Mouse (Mus musculus): ENCODE measurements around the gene Skap1.

Gene Skap1

DNA sequence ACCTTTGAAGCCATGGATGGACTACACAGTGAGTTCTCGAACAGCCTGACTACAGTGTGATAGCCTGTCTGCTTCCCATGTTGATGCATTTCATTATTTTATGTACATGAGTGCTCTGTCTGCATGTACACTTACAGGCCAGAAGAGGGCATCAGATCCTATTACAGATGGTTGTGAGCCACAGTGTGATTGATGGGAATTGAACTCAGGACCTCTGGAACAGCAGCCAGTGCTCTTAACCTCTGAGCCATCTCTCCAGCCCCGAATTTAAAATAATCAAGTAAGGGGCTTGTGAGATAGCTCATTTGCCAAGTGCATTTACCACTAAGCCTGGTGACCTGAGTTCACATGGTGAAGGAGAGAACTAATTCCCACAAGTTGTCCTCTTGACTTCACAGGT, 317.0 kb downstream of the Skap1 start:
- DNase-seq (ENCODE audit: low read depth), result peak; percentile 48

DNA sequence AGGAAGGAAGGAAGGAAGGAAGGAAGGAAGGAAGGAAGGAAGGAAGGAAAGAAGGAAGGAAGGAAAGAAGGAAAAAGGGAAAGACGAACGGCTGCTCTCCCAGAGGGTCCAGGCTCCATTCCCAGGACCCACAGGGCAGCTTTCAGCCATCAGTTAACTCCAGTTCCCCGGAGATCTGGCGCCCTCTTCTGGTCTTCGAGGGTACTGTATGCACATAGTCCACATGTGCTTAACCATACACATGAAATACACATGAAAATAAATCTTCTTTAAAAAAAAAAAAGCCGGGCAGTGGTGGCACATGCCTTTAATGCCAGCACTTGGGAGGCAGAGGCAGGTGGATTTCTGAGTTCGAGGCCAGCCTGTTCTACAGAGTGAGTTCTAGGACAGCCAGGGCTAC, 320.5 kb downstream of the Skap1 start:
- peak; percentile 80 for DNase-seq (ENCODE audit: low read depth)

DNA sequence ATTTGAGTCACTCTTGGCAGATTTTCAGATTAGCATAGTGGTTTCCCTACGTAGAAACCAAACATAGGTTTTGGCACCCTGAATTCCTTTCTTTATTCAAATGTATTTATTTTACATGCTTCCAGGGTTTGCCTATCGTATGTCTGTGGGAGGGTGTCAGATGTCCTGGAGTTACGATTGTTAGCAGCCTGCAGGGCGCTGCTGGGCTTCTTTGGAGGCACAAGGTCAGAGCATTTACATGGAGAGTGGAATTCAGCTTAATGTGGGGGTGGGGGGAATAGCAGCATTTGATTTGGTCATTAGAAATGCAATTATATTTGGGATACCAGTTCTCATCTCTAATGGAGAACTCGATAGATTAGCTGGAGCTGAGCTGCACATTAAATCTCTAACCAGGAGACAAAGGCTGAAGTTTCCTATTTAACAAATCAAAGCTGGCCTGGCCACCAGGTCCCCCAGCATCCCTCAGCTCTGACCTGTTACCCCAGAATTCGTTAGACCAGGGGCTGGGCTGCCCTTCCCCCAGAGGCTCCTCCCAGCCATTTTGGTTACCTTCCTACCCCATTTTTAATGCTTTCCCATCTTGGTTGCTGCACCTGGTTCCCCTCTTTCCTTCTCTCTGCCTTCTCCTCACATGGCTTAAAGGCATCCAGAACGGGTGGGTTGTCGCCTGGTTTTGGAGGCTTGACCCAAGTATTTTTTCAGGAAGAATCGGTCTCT, 322.5 kb downstream of the Skap1 start:
- no peak for DNase-seq (ENCODE audit: low read depth)

DNA sequence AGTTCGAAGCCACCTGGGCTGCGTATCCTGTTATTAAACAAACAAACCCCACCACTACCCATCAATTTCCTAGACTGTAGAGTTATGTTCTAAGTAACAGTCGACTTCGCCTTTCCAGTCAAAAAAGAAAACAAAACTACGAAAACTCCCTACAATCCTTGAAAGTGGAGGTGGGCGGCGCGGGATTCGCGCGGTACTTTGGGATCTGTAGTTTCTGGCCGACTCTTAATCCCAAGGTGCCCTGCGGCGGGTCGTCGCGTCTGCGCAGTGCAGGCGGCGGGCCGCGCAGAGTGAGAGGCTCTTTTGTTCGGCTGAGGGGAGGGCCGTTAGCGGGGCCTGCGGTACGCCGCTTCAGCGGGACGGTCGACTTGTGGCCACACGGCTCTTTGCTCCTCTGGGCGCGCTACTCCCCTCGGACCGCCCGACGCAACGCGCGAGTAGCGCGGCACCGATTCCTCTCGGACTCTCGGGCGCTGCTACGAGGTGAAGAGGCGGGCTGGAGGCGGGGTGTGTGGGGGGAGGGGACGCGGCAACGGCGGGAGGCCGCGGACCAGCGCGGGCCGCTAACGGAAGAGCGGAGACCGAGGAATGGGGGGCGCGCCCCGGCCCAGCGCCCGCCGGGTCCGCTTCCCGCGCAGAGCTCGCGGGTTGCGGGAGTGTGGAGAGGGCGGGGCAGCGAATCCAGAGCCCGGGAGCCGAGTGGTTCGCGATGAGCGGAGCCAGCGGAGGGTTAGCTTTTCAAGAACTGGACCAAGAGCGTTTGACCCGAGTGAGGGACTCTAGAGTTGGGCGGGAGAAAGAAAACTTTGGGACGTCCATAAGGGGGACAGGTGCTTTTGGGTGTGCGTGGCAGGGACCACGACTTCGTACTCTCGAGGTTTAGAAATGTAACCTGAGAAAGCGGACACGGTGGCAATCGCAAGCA, 324.7 kb downstream of the Skap1 start, which contains the start of gene Cbx1:
Cbx1 (plus strand) TSS at position 257 of the 925 bp plus-strand sequence.
- DNase-seq (ENCODE audit: low read depth), result peak; percentile 91

DNA sequence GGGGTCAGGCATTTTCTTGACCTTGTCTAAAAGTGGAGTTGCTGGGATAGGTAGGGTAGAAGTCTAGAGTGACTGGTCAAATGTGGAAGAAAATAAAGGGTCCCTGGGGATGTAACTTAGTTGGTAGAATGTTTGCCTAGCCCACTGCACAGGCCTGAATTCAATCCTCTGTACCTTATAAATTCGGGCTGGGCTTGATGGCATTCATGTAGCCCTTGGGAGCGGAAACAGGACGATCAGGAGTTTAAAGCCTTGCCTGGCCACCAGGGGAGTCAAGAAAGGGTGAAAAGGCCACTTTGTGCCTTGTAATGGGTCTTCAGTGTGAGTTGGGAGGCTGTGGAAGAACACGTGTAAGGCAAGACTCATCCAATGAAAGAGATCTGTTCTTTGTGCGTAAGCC, 325.6 kb downstream of the Skap1 start:
- no peak for DNase-seq (ENCODE audit: low read depth)

DNA sequence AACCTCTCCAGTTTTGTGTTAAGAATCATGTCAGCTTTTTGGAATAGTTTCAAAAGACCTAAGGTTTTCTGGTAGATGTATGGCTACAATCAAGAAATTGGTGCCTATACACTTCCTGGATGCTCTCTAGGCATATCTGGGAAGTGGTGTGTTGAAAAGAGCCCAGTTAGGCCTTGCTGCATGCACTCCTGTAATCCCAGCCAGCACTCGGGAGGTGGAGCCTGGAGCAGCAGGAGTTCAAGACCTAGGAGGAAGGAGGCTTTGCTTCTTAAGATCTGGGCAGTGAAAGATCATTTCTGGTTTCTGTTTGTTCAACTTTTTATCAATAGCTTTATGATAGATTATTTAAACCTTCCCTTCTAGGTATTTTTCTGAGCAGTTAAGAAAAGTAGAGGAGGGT, 326.3 kb downstream of the Skap1 start:
- no peak for DNase-seq (ENCODE audit: low read depth)

DNA sequence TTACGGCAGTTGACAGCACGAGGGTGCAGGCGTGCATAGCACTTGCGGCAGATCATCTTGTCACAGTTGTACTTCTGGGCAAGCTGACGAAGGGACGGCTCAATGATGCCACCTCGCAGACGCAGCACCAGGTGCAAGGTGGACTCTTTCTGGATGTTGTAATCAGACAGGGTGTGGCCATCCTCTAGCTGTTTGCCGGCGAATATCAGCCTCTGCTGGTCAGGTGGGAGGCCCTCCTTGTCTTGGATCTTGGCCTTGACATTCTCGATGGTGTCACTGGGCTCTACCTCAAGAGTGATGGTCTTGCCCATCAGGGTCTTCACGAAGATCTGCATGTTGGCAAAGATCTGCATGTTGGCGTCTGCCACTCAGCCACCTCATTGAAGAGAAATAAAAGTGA, 331.1 kb downstream of the Skap1 start:
- DNase-seq (ENCODE audit: low read depth), result no peak

DNA sequence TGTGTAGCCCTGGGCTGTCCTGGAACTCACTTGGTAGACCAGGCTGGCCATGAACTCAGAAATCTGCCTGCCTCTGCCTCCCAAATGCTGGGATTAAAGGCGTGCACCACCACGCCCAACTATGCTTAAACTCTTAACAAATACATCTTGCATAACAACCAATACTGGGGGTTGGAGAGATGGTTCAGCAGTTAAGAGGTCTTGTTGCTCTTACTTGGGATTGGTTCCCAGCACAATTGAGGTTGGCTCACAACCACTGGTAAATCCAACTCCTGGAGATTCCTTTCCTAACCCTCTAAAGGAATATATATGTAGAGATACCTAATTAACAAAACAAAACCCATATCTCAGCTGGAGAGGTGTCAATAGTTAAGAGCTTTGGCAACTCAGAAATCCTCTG, 331.7 kb downstream of the Skap1 start:
- no peak for DNase-seq (ENCODE audit: low read depth)

DNA sequence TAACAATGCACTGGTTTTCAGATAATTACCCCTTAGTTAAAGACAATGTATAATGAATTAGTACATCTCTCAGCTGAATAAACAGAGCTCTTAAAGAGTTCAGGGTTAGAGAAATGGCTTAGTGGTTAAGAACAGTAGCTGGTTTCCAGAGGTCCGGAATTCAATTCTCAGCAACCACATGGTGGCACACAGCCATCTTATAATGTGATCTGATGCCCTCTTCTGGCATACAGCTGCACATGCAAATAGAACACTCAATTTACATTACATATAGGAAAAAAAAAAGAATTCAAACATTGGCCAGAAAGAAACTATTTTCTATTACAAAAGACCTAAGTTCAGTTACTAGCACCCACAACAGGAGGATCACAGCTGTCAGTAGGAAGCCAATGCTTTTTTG, 332.2 kb downstream of the Skap1 start:
- peak; percentile 51 for DNase-seq (ENCODE audit: low read depth)

DNA sequence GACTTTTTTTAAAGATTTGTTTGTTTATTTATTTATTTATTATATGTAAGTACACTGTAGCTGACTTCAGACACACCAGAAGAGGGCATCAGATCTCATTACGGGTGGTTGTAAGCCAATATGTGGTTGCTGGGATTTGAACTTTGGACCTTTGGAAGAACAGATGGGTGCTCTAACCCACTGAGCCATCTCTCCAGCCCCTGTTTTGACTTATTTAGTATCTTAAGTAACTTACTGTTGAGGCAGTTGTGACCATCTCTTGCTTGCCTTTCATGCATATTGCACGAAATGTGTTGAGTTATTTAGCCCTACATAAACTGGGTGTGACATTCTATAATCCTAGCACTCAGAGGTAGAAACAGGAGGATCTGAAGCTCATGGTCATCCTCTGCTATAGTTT, 335.1 kb downstream of the Skap1 start:
- no peak for DNase-seq (ENCODE audit: low read depth)

DNA sequence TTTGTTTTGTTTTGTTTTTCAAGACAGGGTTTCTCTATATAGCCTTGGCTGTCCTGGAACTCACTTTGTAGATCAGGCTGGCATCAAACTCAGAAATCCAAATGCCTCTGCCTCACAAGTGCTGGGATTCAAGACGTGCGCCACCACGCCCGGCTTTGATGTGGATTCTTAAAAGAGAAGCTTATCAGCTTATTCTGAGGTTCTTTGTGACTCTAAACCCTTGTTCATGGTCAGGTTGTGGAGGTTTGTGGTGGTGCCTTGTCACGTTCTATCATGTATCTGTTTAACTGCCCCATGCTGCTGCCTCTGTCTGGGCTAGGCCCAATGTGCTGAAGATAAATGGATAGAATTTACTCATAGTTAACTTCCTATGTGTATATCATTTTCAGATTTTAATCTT, 341.2 kb downstream of the Skap1 start:
- DNase-seq (ENCODE audit: low read depth), result peak; percentile 39

DNA sequence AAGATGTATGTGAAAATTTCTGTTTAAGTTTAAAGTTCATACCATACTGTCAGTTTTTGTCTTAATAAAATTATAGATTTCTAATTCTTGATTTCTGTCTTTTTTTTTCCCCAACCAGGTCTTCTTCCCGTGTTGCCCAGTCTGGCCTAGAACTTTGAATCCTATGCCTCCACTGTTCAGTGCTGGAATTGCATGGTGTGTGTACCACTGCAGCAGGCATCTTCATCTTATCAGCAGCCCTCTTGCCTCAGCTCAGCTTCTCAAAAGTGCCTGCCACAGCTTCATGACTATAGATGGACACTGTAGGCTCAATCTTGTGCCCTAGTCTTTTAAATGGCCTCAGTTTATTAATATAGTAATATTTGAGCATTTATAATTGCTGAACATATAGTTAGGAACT, 343.7 kb downstream of the Skap1 start:
- no peak for DNase-seq (ENCODE audit: low read depth)
